Mouse (Mus musculus) heart, embryonic 12.5 days (tissue): ENCODE results near the gene Nxph4. TPM values are rescaled to one million over a fixed set of nuclear protein-coding genes. Genes with fewer than 3 reads are reported as not detected.

Experiments used
- ATAC-seq: fragments of 200-750 bp; cut with Nextera tagmentation; 2 replicates; pipeline ENCODE4 v1.8.0; 2017; ENCODE audit warnings: moderate TSS enrichment, moderate library complexity; ENCODE audit not compliant: insufficient number of reproducible peaks, low FRiP score
- H3K27ac ChIP-seq: fragments of 300-500 bp; sonication (generic); 2 replicates; pipeline ENCODE4 v1.5.1; 2016; ENCODE audit warnings: mild to moderate bottlenecking, moderate library complexity; ENCODE audit not compliant: poor library complexity, severe bottlenecking
- H3K27me3 ChIP-seq: fragments of 300-500 bp; sonication (generic); replicated peaks from 2 replicates; pipeline ENCODE4 v1.6.1; 2016; ENCODE audit warnings: mild to moderate bottlenecking, moderate library complexity
- H3K36me3 ChIP-seq: fragments of 300-500 bp; sonication (generic); 2 replicates; pipeline ENCODE4 v1.6.1; 2016; ENCODE audit warnings: mild to moderate bottlenecking, moderate library complexity
- H3K4me1 ChIP-seq: fragments of 300-500 bp; sonication (generic); replicated peaks from 2 replicates; pipeline ENCODE4 v1.6.1; 2016; ENCODE audit warnings: mild to moderate bottlenecking
- H3K4me2 ChIP-seq: fragments of 300-500 bp; sonication (generic); 2 replicates; pipeline ENCODE4 v1.6.1; 2016; ENCODE audit warnings: mild to moderate bottlenecking, moderate library complexity
- H3K4me3 ChIP-seq: fragments of 300-500 bp; sonication (generic); 2 replicates; pipeline ENCODE4 v1.5.1; 2016; ENCODE audit warnings: mild to moderate bottlenecking
- H3K9ac ChIP-seq: fragments of 300-500 bp; sonication (generic); 2 replicates; pipeline ENCODE4 v1.6.1; 2016; ENCODE audit warnings: mild to moderate bottlenecking, moderate library complexity
- H3K9me3 ChIP-seq: fragments of 300-500 bp; sonication (generic); replicated peaks from 2 replicates; pipeline ENCODE4 v1.6.1; 2016; ENCODE audit warnings: mild to moderate bottlenecking, moderate library complexity
- WGBS: fragments of 180-500 bp; shearing (Covaris S2); methylation state at CpG from one replicate; pipeline ENCODE4 v1.1.7; 2016; 5-methylcytosine and 5-hydroxymethylcytosine counted together
- polyA plus RNA-seq: library from polyadenylated mRNA; unstranded; fragments of >200 nt; fragmentation: Nextera tagmentation; extraction: Ambion mirVana; gene quantifications from 2 replicates; pipeline ENCODE4 v1.2.1, GENCODE M21; 2016

Gene Nxph4
- polyA plus RNA-seq, 1 experiment from 2014 or later = 0.65 TPM

- Histone ChIP-seq H3K4me2 (peak overlapping the region; percentile 86), H3K4me3 (peak overlapping the region; percentile 51), H3K27ac (no peak overlapping the region), H3K9me3 (no peaks in the 10 kb centered on the region), H3K9ac (no peak overlapping the region), H3K36me3 (peaks cover under 1% of the 10 kb centered on the region), H3K4me1 (peaks cover 48% of the 10 kb centered on the region), H3K27me3 (peaks cover 72% of the 10 kb centered on the region)
- ATAC-seq = peak; percentile 23; the same call in 1 of the 2 replicates
- WGBS = under 1% methylated on average over 35 of the region's 35 CpGs
These were observed 25.1 kb downstream of the Nxph4 start for GRCm38 (mm10) chr10:127509051-127509836.

- WGBS = 1% methylated on average over 15 of the region's 15 CpGs
- Histone ChIP-seq H3K36me3 (peaks cover 8% of the 10 kb centered on the region), H3K27ac (no peak overlapping the region), H3K9me3 (no peaks in the 10 kb centered on the region), H3K4me2 (peak overlapping the region; percentile 86), H3K27me3 (peaks cover 63% of the 10 kb centered on the region), H3K9ac (0 out of 2 replicates have a peak overlapping the region, but pooled peaks have one; percentile 42), H3K4me3 (peak overlapping the region; percentile 20), H3K4me1 (peaks cover 38% of the 10 kb centered on the region)
- no peak for ATAC-seq
These were observed 26.1 kb downstream of the Nxph4 start for GRCm38 (mm10) chr10:127508239-127508638.

GRCm38 (mm10) chr10:127500894-127501893, 33.2 kb downstream of the Nxph4 start, which contains the start of gene Stac3:
Gene Stac3, plus strand, starts transcription at chr10:127501686.
- Histone ChIP-seq H3K27ac (no peak within 1 kb of the TSS), H3K9ac (no peak within 1 kb of the TSS), H3K36me3 (peaks cover 56% of the 10 kb centered on the region), H3K27me3 (no peaks in the 10 kb centered on the region), H3K4me1 (no peaks in the 10 kb centered on the region), H3K9me3 (no peaks in the 10 kb centered on the region), H3K4me3 (no peak within 1 kb of the TSS), H3K4me2 (no peak within 1 kb of the TSS)
- no peak for ATAC-seq
- 60% methylated on average over 13 of the region's 13 CpGs for WGBS

GRCm38 (mm10) chr10:127500042-127500441, 34.3 kb downstream of the Nxph4 start:
- Histone ChIP-seq H3K4me1 (no peaks in the 10 kb centered on the region), H3K9ac (no peak overlapping the region), H3K9me3 (no peaks in the 10 kb centered on the region), H3K36me3 (peaks cover 65% of the 10 kb centered on the region), H3K27ac (no peak overlapping the region), H3K27me3 (no peaks in the 10 kb centered on the region), H3K4me3 (no peak overlapping the region), H3K4me2 (no peak overlapping the region)
- 82% methylated on average over 4 of the region's 4 CpGs for WGBS
- ATAC-seq = no peak

GRCm38 (mm10) chr10:127499516-127499915, 34.8 kb downstream of the Nxph4 start:
- Histone ChIP-seq H3K9me3 (no peaks in the 10 kb centered on the region), H3K9ac (no peak overlapping the region), H3K36me3 (peaks cover 71% of the 10 kb centered on the region), H3K27me3 (no peaks in the 10 kb centered on the region), H3K4me2 (no peak overlapping the region), H3K27ac (no peak overlapping the region), H3K4me3 (no peak overlapping the region), H3K4me1 (no peaks in the 10 kb centered on the region)
- 84% methylated on average over 5 of the region's 5 CpGs for WGBS
- no peak for ATAC-seq

- Histone ChIP-seq H3K27ac (no peak overlapping the region), H3K9ac (no peak overlapping the region), H3K4me3 (no peak overlapping the region), H3K9me3 (no peaks in the 10 kb centered on the region), H3K4me1 (no peaks in the 10 kb centered on the region), H3K36me3 (peaks cover 88% of the 10 kb centered on the region), H3K4me2 (no peak overlapping the region), H3K27me3 (no peaks in the 10 kb centered on the region)
- ATAC-seq = no peak
- WGBS = 88% methylated on average over 3 of the region's 3 CpGs
These were observed 38.2 kb downstream of the Nxph4 start for GRCm38 (mm10) chr10:127496156-127496555.

GRCm38 (mm10) chr10:127492118-127492517, 42.2 kb downstream of the Nxph4 start:
- Histone ChIP-seq H3K27me3 (no peaks in the 10 kb centered on the region), H3K9ac (no peak overlapping the region), H3K36me3 (peaks cover 87% of the 10 kb centered on the region), H3K9me3 (no peaks in the 10 kb centered on the region), H3K4me1 (no peaks in the 10 kb centered on the region), H3K27ac (no peak overlapping the region), H3K4me2 (no peak overlapping the region), H3K4me3 (no peak overlapping the region)
- WGBS = 85% methylated on average over 3 of the region's 3 CpGs
- no peak for ATAC-seq

- Histone ChIP-seq H3K27ac (no peak overlapping the region), H3K9me3 (no peaks in the 10 kb centered on the region), H3K9ac (no peak overlapping the region), H3K36me3 (peaks cover 86% of the 10 kb centered on the region), H3K4me2 (no peak overlapping the region), H3K4me3 (no peak overlapping the region), H3K27me3 (no peaks in the 10 kb centered on the region), H3K4me1 (no peaks in the 10 kb centered on the region)
- no peak for ATAC-seq
- WGBS = 82% methylated on average over 8 of the region's 8 CpGs
These were observed 43.2 kb downstream of the Nxph4 start for GRCm38 (mm10) chr10:127491128-127491512.

- Histone ChIP-seq H3K9ac (no peak overlapping the region), H3K27me3 (no peaks in the 10 kb centered on the region), H3K9me3 (no peaks in the 10 kb centered on the region), H3K27ac (no peak overlapping the region), H3K36me3 (peaks cover 84% of the 10 kb centered on the region), H3K4me3 (no peak overlapping the region), H3K4me2 (no peak overlapping the region), H3K4me1 (no peaks in the 10 kb centered on the region)
- WGBS = 87% methylated on average over 18 of the region's 18 CpGs
- no peak for ATAC-seq
These were observed 43.9 kb downstream of the Nxph4 start for GRCm38 (mm10) chr10:127490160-127491127.

- Histone ChIP-seq H3K27me3 (no peaks in the 10 kb centered on the region), H3K27ac (no peak overlapping the region), H3K4me1 (no peaks in the 10 kb centered on the region), H3K36me3 (peaks cover 84% of the 10 kb centered on the region), H3K9ac (no peak overlapping the region), H3K4me3 (no peak overlapping the region), H3K4me2 (no peak overlapping the region), H3K9me3 (no peaks in the 10 kb centered on the region)
- WGBS = 86% methylated on average over 7 of the region's 7 CpGs
- ATAC-seq = no peak
These were observed 45.5 kb downstream of the Nxph4 start for GRCm38 (mm10) chr10:127488856-127489255.
